Comparison of ENCODE assay signal across 19 mouse cellular contexts in genomic region chr2:167039386-167039785, GRCm38 (mm10). TPM values are rescaled to one million over a fixed set of nuclear protein-coding genes. Genes with fewer than 3 reads are reported as not detected.
DNase-seq lines count a peak whose midpoint lies in the region; ATAC-seq and TF ChIP-seq lines count a peak whose summit lies in the region.
"Had no signal": no experiment of that assay in that cellular context is flagged by ENCODE, and none has a peak within 500 bp of the region (broad histone marks: within the 10 kb centered on the region; RNA-seq: fewer than 3 reads in every experiment).

No protein-coding gene starts in this region.

- peak; percentile 94 for DNase-seq in heart, embryonic 10.5 days (ENCODE audit: low spot score)
- DNase-seq in heart, postnatal 14 days: no peak
- no peak for DNase-seq in stomach, postnatal 0 days (ENCODE audit: low spot score)
- DNase-seq in MN1 (ENCODE audit: low spot score): no peak
- DNase-seq in left cerebral cortex, postnatal 36 days (ENCODE audit: low spot score in 2 of 2): no peak
- DNase-seq: cerebellum, adult 11 months; forebrain, postnatal 0 days; gastrocnemius, postnatal 36 days; kidney, adult 11 months; kidney, postnatal 10 days; layer of hippocampus, postnatal 36 days; lung, postnatal 14 days; right cerebral cortex, postnatal 14 days; thymus, adult 2 months had no signal

- no peaks in the 10 kb centered on the region for H3K27me3 ChIP-seq in heart, embryonic 10.5 days (ENCODE audit: insufficient read depth, poor library complexity, severe bottlenecking)
- H3K27me3 ChIP-seq in stomach, embryonic 16.5 days (ENCODE audit: control insufficient read depth, insufficient read depth, low read length): no peaks in the 10 kb centered on the region
- no peaks in the 10 kb centered on the region for H3K27me3 ChIP-seq in stomach, postnatal 0 days (ENCODE audit: control insufficient read depth, insufficient read depth, low read length)
- no peaks in the 10 kb centered on the region for H3K27me3 ChIP-seq in liver, embryonic 12.5 days (replicated peaks)

- no peak for TF ChIP-seq EP300 in stomach, postnatal 0 days (optimal IDR thresholded peaks at IDR 0.05)

- intact Hi-C loops in heart, postnatal 14 days (cut with DNase I): no loop called here
- intact Hi-C loops in left cerebral cortex, postnatal 36 days (cut with DNase I): no loop called here

- H3K9ac ChIP-seq in stomach, embryonic 16.5 days (ENCODE audit: low read length): no peak overlapping the region
- H3K9ac ChIP-seq in stomach, postnatal 0 days (ENCODE audit: low read length): no peak overlapping the region
- peak overlapping the region; percentile 47 for H3K9ac ChIP-seq in liver, embryonic 12.5 days
- H3K9ac ChIP-seq: forebrain, postnatal 0 days had no signal

- peaks cover 99% of the 10 kb centered on the region for H3K36me3 ChIP-seq in heart, embryonic 10.5 days
- peaks cover 20% of the 10 kb centered on the region; the same call in 1 of the 2 replicates for H3K36me3 ChIP-seq in stomach, embryonic 16.5 days (ENCODE audit: control insufficient read depth, insufficient read depth, low read length)
- peaks cover 58% of the 10 kb centered on the region for H3K36me3 ChIP-seq in stomach, postnatal 0 days (ENCODE audit: control insufficient read depth, insufficient read depth, low read length)
- peaks cover 98% of the 10 kb centered on the region for H3K36me3 ChIP-seq in liver, embryonic 12.5 days

- TF ChIP-seq CTCF in stomach, postnatal 0 days (IDR thresholded peaks at IDR 0.05; ENCODE audit: low read depth): no peak

- no peak overlapping the region for H3K4me2 ChIP-seq in stomach, embryonic 16.5 days (ENCODE audit: low read depth, low read length)
- H3K4me2 ChIP-seq in stomach, postnatal 0 days (replicated peaks; ENCODE audit: low read depth): no peak overlapping the region
- peak overlapping the region; percentile 50 for H3K4me2 ChIP-seq in liver, embryonic 12.5 days

- no peak overlapping the region; the same call in 1 of the 2 replicates for H3K27ac ChIP-seq in heart, embryonic 10.5 days
- H3K27ac ChIP-seq in stomach, embryonic 16.5 days (ENCODE audit: low read length): no peak overlapping the region
- no peak overlapping the region for H3K27ac ChIP-seq in stomach, postnatal 0 days (replicated peaks)
- H3K27ac ChIP-seq in liver, embryonic 12.5 days: peak overlapping the region; percentile 85

- no peaks in the 10 kb centered on the region for H3K9me3 ChIP-seq in heart, embryonic 10.5 days
- no peaks in the 10 kb centered on the region for H3K9me3 ChIP-seq in stomach, embryonic 16.5 days (replicated peaks; ENCODE audit: control insufficient read depth, low read length)
- H3K9me3 ChIP-seq in stomach, postnatal 0 days (ENCODE audit: control insufficient read depth, low read length): no peaks in the 10 kb centered on the region
- no peaks in the 10 kb centered on the region for H3K9me3 ChIP-seq in liver, embryonic 12.5 days (replicated peaks)
- H3K9me3 ChIP-seq: forebrain, embryonic 10.5 days had no signal

- 79% methylated on average over 8 of the region's 8 CpGs for WGBS in heart, embryonic 10.5 days
- 58% methylated on average over 8 of the region's 8 CpGs for WGBS in stomach, embryonic 16.5 days
- WGBS in stomach, postnatal 0 days: 69% methylated on average over 8 of the region's 8 CpGs
- 39% methylated on average over 8 of the region's 8 CpGs for WGBS in liver, embryonic 12.5 days (ENCODE audit: insufficient replicate concordance)

- ATAC-seq in stomach, embryonic 16.5 days (ENCODE audit: insufficient read depth, low FRiP score): peak; percentile 38; the same call in 1 of the 2 replicates
- no peak for ATAC-seq in stomach, postnatal 0 days (ENCODE audit: low FRiP score, low TSS enrichment)
- ATAC-seq in liver, embryonic 12.5 days: peak; percentile 66
- ATAC-seq in megakaryocyte-erythroid progenitor cell, adult 5-6 weeks (replicated peaks; ENCODE audit: low FRiP score, low TSS enrichment, poor library complexity, severe bottlenecking): peak; percentile 31
- ATAC-seq: forebrain, postnatal 0 days; hindbrain, embryonic 16.5 days had no signal

- no peak overlapping the region for H3K4me3 ChIP-seq in heart, embryonic 10.5 days
- no peak overlapping the region for H3K4me3 ChIP-seq in stomach, embryonic 16.5 days (replicated peaks; ENCODE audit: low read length)
- no peak overlapping the region for H3K4me3 ChIP-seq in stomach, postnatal 0 days (ENCODE audit: low read depth, low read length)
- 0 out of 2 replicates have a peak overlapping the region, but pooled peaks have one; percentile 2 for H3K4me3 ChIP-seq in liver, embryonic 12.5 days
- H3K4me3 ChIP-seq: forebrain, embryonic 10.5 days had no signal

- peaks cover 13% of the 10 kb centered on the region for H3K4me1 ChIP-seq in heart, embryonic 10.5 days
- no peaks in the 10 kb centered on the region for H3K4me1 ChIP-seq in stomach, embryonic 16.5 days (ENCODE audit: control insufficient read depth, insufficient read depth, low read length)
- H3K4me1 ChIP-seq in stomach, postnatal 0 days (replicated peaks; ENCODE audit: control insufficient read depth, insufficient read depth): no peaks in the 10 kb centered on the region
- peaks cover 65% of the 10 kb centered on the region for H3K4me1 ChIP-seq in liver, embryonic 12.5 days
- H3K4me1 ChIP-seq: forebrain, embryonic 10.5 days had no signal

RNA-seq across cellular contexts. Expression of gene Znfx1, which starts 23.4 kb away (rescaled TPM):
- 6.5 and 7.3 TPM in 2 replicates for polyA plus RNA-seq in heart, embryonic 10.5 days (2016; fragmentation: Nextera tagmentation; extraction: Ambion mirVana)
- 10 to 100 TPM; 32.1 to 36.1 TPM for total RNA-seq in heart, postnatal 14 days (2021)
- 9.2 and 9.5 TPM in 2 replicates for polyA plus RNA-seq in stomach, embryonic 16.5 days (2015; fragmentation: Nextera tagmentation; extraction: Ambion mirVana)
- 4.2 and 4.3 TPM in 2 replicates for polyA plus RNA-seq in stomach, postnatal 0 days (2015; fragmentation: Nextera tagmentation; extraction: Ambion mirVana)
- 13.7 and 13.8 TPM in 2 replicates for polyA plus RNA-seq in liver, embryonic 12.5 days (2016; fragmentation: Nextera tagmentation; extraction: Ambion mirVana)
- total RNA-seq in megakaryocyte-erythroid progenitor cell, adult 5-6 weeks (2014; fragmentation: Nextera tagmentation): 21.1 and 35.0 TPM in 2 replicates
- 14.2 and 23.7 TPM in 2 replicates for total RNA-seq in megakaryocyte-erythroid progenitor cell, adult 5-6 weeks (2017)
- total RNA-seq in left cerebral cortex, postnatal 36 days (2021): 10 to 100 TPM; 69.8 to 73.5 TPM

RNA-seq across cellular contexts. Expression of gene Ddx27, which starts 24.4 kb away (rescaled TPM):
- 46.4 and 59.4 TPM in 2 replicates for polyA plus RNA-seq in heart, embryonic 10.5 days (2016; fragmentation: Nextera tagmentation; extraction: Ambion mirVana)
- total RNA-seq in heart, postnatal 14 days (2021): 10 to 100 TPM; 12.3 to 13.7 TPM
- 45.8 and 46.0 TPM in 2 replicates for polyA plus RNA-seq in stomach, embryonic 16.5 days (2015; fragmentation: Nextera tagmentation; extraction: Ambion mirVana)
- 21.8 and 22.0 TPM in 2 replicates for polyA plus RNA-seq in stomach, postnatal 0 days (2015; fragmentation: Nextera tagmentation; extraction: Ambion mirVana)
- polyA plus RNA-seq in liver, embryonic 12.5 days (2016; fragmentation: Nextera tagmentation; extraction: Ambion mirVana): 78.8 and 79.3 TPM in 2 replicates
- 95.3 and 95.8 TPM in 2 replicates for total RNA-seq in megakaryocyte-erythroid progenitor cell, adult 5-6 weeks (2014; fragmentation: Nextera tagmentation)
- 164 and 178 TPM in 2 replicates for total RNA-seq in megakaryocyte-erythroid progenitor cell, adult 5-6 weeks (2017)
- total RNA-seq in left cerebral cortex, postnatal 36 days (2021): 10 to 100 TPM; 26.0 to 39.1 TPM

RNA-seq across cellular contexts. Expression of gene Stau1, which starts 43.3 kb away (rescaled TPM):
- 60.3 and 69.0 TPM in 2 replicates for polyA plus RNA-seq in heart, embryonic 10.5 days (2016; fragmentation: Nextera tagmentation; extraction: Ambion mirVana)
- 10 to 100 TPM; 42.1 to 47.2 TPM for total RNA-seq in heart, postnatal 14 days (2021)
- 76.1 and 83.3 TPM in 2 replicates for polyA plus RNA-seq in stomach, embryonic 16.5 days (2015; fragmentation: Nextera tagmentation; extraction: Ambion mirVana)
- polyA plus RNA-seq in stomach, postnatal 0 days (2015; fragmentation: Nextera tagmentation; extraction: Ambion mirVana): 34.9 and 35.0 TPM in 2 replicates
- 36.1 and 37.7 TPM in 2 replicates for polyA plus RNA-seq in liver, embryonic 12.5 days (2016; fragmentation: Nextera tagmentation; extraction: Ambion mirVana)
- 51.3 and 62.6 TPM in 2 replicates for total RNA-seq in megakaryocyte-erythroid progenitor cell, adult 5-6 weeks (2014; fragmentation: Nextera tagmentation)
- 42.5 and 48.4 TPM in 2 replicates for total RNA-seq in megakaryocyte-erythroid progenitor cell, adult 5-6 weeks (2017)
- total RNA-seq in left cerebral cortex, postnatal 36 days (2021): 10 to 100 TPM; 62.9 to 70.6 TPM
